Mouse (Mus musculus): Measurements from ENCODE around the gene Syt9.

Syt9 gene

DNA sequence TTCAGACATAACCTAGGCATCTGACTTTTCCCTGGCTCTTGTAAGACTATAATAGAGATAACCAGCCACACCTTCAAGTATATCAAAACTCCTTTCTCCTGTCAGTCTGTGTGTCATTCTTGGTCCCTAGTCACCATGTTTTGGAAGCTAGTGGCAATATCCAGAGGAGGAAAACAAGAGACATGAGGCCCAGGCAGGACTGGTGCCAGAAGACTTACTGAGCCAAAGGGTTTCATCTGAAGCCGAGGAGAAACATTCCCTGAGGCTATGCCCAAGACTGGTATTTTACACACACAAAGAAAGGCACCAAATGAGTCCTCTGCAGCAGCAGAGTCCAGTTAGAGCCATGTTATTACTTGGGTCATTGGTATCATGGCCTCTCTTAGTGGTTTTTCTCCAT lies 174.5 kb downstream of the Syt9 start:
- DNase-seq (ENCODE audit: low spot score) = no peak

DNA sequence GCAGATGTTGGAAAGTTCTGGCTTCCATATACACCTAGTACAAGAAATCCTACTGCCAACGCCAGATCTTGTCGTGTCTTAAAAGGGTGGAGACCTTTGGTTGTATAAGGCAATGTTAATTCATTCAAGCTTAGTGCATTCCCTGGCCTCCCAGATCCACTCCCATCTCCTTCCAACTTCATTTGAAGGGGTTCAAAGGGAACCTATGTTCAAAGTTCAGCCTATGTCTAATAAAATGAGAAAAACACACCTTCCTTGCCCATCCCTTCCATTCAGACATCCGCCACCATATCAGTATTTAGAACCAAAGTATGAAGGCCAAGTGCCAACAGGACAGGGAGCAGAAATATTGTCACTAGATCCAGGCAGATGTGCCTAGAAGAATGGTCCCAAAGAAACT lies 177.3 kb downstream of the Syt9 start:
- DNase-seq (ENCODE audit: low spot score) = no peak

DNA sequence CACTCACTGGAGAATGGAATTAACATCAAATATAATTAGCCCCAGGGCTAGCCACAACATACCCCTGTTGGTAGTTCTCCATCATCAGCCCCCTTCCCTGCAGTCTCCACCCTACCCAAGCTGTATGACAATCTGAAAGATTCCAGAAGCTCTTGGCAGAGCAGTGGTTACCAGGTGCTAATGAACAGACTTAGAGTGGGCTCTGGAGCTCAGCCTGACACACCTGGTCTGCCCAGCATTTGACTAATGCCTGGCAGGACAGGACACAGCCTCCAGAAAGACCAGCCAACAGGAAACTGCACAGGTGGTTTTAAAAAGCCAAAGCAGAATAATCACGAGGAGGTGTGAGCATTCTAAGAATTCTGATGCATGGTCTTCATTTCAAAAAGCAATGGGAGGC lies 182.9 kb downstream of the Syt9 start:
- DNase-seq (ENCODE audit: low spot score) = no peak

DNA sequence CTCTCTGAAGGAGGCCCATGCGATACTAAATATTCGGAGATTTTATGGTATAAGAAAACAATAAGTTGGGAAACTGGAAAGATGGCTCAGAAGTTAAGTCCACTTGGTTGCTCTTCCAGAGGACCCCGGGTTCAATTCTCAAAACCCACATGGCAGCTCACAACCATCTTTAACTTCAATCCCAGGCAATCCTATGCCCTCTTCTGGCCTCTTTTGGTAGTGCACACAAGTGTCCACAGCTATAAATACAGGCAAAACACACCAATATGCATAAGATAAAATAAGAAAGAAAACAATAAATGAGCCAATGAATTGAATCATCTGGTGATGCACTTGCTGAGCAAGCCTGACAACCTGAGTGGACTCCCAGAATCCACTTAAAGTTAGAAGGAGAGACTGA lies 185.4 kb downstream of the Syt9 start:
- no peak for DNase-seq (ENCODE audit: low spot score)

DNA sequence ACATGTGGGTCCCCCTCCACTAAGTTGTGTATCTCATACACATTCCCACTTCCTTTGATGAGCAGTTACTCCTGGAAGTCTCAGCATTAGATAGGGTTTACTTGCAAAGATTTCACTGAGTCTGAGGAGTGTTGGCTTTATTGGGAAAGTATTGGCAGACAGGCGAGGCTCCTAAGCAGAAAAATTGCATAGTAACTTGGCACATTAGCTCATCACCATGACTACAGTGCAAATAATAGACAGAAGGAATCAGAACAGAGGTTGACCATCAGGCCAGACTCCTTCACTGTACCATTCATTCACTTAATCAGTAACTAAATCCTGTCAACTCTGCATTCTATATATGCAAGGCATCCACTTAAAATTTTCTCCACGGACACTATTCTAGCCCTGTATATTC lies 190.1 kb downstream of the Syt9 start:
- DNase-seq (ENCODE audit: low spot score) = no peak

DNA sequence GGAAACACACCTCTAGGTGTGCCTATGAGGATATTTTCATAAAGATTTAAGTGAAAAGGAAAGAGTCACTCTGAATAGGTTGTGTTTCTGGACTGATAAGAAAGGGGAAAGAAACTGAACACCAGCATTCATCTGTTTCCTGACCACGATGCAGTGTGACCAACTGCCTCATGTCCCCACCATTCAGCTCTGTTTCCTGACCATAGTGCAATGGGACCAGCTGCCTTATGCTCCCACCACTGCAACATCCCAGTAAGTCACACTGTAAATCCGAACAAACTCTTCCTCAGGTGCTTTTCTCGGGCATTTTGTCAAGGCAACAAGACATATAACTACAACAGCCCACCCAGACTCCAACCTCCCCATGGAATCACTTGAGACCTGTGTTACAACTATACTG lies 191.1 kb downstream of the Syt9 start:
- DNase-seq (ENCODE audit: low spot score) = no peak

DNA sequence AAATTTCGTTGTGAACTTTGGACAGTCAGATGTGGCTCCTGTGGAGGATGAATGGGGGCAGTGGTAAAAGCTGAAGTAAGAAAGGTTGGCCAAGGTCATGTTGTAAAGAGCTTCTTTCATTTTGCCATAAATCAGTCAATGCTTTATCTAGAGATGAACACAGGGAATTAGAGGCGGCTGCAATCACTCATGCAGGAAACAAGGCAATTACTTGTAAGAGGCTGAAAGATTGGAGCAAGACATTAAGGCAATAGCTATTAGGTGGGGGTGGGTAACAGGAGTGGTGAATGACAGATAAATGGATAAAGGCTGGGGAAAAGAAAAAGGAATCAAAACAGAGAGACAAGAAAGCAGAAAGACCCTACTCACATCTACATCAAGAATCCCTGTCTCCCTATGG lies 193.2 kb downstream of the Syt9 start:
- no peak for DNase-seq (ENCODE audit: low spot score)

DNA sequence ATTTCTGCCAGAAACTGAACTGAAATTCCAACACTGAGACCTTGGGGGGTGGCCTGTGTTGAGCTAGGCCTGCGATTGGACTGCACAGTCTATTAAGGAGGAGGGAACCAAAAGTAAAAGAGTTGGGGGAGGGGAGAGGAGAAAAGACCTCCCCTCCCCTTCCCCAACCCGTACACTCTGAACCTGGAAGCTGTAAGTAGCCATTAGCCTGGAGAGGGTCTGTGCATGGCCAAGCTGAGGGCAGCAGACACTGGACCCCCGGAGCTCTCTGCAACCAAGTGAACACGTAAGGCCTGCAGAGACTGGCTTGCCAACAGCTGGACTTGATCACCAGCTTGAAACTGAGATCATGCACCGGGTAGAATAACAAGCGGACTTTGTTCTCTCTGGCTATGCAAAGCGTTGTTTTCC lies 196.7 kb downstream of the Syt9 start, which contains the start of gene Olfml1:
Gene Olfml1, plus strand, starts transcription at position 186 of the 411 bp plus-strand sequence.
- DNase-seq (ENCODE audit: low spot score) = peak; percentile 21

DNA sequence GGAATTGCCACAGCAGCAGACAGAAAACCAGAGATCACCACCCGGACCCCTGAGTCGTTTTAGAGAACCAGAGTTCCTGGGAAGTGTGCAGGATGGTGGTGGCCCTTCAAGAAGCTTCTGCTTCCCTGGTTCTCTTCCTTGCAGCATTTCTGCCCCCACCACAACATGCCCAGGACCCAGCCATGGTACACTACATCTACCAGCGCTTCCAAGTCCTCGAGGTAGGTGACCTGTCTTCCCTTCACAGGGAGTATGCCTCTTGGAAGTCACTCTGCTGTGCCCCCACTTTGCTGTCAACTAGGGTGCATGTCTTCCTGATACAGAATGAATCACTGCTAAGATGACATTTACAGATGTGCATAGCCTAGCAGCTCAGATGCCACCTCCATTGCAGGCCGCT lies 197.1 kb downstream of the Syt9 start:
- DNase-seq (ENCODE audit: low spot score) = no peak

DNA sequence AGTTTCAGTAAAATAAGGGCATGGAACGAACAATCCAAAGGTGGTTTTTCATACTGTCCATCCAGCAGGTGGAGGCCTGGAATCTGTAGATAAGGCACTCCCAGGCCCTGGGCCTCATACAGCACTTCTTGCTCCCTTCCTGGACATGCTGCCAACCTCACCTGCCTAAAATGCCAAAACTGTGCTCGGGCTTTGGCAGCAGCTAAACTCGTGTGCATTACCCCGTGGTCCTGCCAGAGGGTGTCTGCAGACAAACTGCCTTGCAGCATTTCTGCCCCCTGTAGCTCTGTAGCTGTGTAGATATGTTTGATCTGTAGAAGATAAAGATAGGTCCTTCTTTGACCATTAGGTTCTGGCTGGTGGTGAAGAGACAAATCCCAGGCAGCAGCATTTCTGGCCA lies 198.4 kb downstream of the Syt9 start:
- DNase-seq (ENCODE audit: low spot score) = no peak

DNA sequence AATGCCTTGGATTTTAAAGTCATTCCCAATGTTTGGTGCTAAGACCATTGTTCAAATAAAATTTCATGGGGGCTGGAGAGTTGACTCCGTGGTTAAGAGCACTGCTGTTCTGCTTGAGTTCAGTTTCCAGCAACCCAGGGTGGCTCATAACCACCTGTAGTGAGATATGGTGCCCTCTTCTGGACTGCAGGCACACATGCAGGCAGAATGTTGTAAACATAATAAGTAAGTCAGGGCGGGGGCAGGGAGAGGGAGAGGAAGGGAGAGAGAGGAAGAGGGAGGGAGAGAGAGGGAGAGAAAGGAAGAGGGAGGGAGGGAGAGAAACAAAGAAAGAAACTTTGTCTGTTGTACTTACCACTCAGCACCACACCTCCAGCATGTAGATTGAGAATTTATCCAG lies 203.3 kb downstream of the Syt9 start:
- DNase-seq (ENCODE audit: low spot score) = no peak

DNA sequence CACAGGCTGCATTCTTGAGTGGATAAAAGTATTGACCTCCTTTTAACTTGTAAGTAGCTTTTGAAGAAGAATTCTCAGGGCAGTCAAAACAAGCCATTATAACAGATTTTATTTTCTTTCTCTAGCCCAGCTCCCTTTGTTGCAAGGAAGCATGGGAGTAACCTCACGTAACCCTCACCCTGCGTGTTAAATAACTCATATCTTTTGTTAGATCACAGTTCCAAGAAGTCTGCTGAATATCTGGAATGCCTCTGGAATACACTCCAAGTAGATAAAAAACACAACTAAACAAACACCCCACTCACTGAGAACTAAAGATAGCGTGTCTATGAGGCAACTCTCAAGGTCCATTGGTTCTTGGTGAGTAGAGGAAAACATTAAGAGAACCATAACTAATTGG lies 203.7 kb downstream of the Syt9 start:
- no peak for DNase-seq (ENCODE audit: low spot score)

DNA sequence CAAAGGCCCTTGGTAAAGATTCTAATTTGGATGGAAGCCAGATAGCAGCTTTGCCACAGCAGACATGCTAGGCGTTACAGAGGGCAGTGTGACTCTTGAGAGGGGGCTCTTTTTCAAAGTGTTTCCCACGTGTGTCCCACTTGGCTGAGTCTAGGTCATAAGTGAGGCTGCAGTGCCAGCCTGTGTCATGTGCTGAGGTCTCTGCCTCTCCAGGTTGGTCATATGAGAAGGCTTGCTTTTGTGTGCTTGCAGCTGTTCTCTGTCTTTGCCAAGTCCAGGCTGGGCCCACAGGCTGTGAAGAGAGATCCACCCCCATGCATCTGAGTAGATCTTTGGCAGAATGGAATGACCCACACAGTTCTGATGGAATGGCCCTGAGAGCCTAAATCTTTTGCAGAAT lies 222.1 kb downstream of the Syt9 start:
- peak; percentile 40 for DNase-seq (ENCODE audit: low spot score)

DNA sequence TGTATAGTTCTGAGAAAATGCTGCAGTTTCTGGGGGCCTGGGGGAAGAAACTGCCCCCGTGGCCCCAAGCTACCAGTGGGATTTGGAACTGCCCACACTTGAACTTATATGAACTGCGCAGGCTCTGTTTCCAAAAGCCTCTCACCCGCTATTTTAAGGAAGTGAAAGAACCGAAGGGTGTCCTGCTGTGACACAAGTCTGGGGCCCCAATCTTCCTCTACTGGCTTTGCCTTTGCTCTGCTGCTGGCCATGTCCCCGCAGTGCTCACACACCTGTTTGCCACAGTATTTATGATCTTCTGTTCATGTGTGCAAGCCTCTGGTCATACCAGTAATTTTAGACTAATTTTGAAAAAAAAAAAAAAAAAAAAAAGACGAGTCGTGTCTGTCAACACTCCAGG lies 223.4 kb downstream of the Syt9 start:
- DNase-seq (ENCODE audit: low spot score) = no peak

DNA sequence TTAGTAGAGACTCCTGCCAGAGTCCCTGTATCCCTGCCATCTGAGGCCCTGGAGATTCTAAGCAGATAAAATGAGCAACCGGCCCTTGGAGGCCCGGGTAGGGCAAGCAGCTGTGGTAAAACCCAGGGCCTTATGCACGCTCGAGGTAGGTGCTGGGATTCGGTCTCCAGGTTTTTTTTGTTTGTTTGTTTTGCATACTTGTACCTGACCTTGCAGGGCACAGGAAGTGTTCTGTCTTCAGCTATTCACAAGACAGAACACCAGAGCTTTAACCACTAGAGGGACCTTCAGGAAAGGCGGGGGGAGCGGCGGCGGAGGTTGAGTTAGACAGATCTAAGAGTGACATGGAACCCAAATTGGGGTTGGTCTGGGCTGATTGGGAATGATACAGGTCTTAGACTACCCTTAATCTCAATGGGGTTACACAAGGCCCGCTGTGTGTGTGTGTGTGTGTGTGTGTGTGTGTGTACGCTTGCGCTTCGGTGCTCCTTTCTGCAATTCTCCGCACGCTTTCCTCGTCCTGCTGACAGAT lies 223.9 kb downstream of the Syt9 start:
- peak; percentile 38 for DNase-seq (ENCODE audit: low spot score)

DNA sequence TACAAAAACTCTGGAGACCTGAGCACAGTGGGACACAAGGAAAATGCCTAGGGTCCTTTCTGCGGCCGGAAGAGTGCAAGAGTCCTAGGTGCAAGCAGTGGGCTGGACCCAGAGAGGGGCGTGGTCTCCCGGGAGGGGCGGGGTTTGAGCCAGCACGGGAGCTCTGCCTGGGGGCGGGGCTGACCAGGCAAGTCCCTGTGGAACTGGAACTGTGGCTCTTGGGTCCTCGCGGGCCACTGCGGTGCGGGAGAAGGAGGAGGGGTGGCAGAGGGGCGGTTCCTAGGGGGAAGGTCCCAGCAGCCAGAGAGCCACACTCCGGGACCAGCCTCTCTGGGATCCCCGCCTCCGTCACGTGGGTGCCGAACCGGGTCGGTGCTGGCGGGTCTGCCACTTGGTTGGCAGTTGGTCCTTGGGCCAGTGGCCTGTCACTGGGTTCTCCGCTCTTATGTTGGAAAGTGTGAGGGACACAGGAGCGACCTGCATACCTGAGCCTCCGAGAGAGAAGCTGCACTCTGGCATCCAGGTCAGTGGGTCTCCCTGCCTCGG lies 224.4 kb downstream of the Syt9 start, which contains the start of gene Ppfibp2:
Gene Ppfibp2, plus strand, starts transcription at position 351 of the 546 bp plus-strand sequence.
- peak; percentile 77 for DNase-seq (ENCODE audit: low spot score)

DNA sequence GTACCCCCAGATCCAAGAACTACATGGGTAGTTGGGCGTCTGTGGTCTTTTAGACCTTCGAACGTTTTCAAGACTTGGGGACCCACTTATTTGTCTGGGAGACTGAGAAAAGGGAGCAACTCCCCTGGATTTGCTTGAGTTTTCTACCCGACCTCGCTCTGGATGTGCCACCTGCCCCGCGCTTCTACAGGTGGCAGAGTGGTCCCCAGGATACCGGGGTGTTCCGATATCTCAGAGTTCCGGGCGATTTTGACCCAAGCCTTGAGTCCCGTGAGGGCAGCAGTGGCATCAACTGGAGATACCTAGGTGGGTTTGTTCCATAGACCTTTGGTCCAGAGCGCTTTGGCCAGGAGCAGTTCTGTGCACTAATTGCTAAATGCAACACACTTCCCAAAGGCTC lies 224.9 kb downstream of the Syt9 start:
- DNase-seq (ENCODE audit: low spot score) = no peak

DNA sequence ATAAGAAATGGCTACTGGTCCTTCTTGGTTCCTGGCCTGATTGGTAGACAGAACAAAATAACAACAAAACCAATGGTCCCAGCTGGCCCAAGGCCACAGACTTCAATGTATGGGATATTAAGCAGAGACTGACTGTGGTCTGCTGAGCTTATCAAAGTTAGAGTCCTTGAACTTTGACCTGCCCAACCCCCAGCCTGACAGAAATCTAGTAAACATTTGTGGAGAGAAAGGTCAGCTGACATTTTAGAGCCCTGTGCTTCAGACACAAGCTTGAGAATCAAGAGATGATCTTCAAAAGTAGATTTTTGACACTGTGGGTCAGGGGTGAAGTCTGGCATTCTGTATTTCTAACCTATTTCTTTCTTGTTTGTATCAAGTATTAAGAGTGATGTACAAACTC lies 226.2 kb downstream of the Syt9 start:
- no peak for DNase-seq (ENCODE audit: low spot score)

DNA sequence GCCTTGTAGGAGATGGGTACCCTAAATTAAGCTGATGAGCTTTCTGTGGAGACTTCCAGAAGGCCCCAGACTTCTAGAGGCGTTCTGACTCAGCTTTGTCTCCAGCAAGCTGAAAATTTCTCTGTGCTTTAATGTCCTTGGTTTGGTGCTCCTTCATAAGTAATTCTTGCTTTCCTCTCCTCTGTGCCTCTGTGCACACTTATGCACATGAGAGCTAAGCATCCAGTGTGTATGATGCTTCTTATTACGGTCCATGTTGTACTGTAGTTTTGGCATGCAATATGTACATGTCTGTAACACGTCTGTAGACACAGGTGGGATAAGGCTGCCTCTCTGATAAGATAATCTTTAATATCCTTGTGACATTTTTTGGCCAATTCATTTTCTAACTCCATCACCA lies 227.4 kb downstream of the Syt9 start:
- no peak for DNase-seq (ENCODE audit: low spot score)
